Mouse (Mus musculus): Measurements from ENCODE around the gene Lgals3. TPM values are rescaled to one million over a fixed set of nuclear protein-coding genes. Genes with fewer than 3 reads are reported as not detected.

The Lgals3 gene
- polyA plus RNA-seq, 1 experiment from 2014 or later: 3.3 TPM

DNA sequence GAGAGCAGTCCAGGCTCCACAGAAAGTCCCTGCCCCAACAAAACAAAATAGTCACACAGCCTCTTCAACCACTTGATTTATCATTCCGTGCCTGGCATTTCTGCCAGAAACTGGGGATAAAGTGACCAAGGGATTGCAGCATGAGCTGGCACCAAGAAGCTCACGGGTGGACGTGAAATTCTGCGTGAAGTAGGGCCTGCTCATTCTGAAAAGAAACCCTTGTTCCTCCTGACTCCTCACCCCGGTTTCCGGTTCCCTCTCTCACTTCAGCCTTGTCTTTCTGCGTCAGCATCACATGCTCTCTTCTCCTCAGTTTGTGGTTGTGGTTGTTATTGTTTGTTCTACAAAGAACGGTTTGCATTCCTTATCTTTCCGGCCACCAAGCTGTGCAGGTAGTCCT, 5.7 kb upstream of the Lgals3 start:
- no peak overlapping the region for H3K4me2 ChIP-seq (replicated peaks)
- DNase-seq (ENCODE audit: low spot score): no peak
- no peak overlapping the region for H3K9ac ChIP-seq
- H3K36me3 ChIP-seq (replicated peaks; ENCODE audit: control insufficient read depth, insufficient read depth): no peaks in the 10 kb centered on the region
- 0 out of 2 replicates have a peak, but pooled peaks cover 3% of the 10 kb centered on the region for H3K4me1 ChIP-seq (replicated peaks; ENCODE audit: control insufficient read depth, insufficient read depth, low read length)
- no peaks in the 10 kb centered on the region for H3K27me3 ChIP-seq (ENCODE audit: control insufficient read depth, insufficient read depth, low read length)
- 90% methylated on average over 9 of the region's 9 CpGs for WGBS
- H3K27ac ChIP-seq: no peak overlapping the region
- no peak overlapping the region for H3K4me3 ChIP-seq (replicated peaks; ENCODE audit: low read length)
- no peak for ATAC-seq (ENCODE audit: low FRiP score)
- H3K9me3 ChIP-seq (ENCODE audit: control insufficient read depth, low read length): no peaks in the 10 kb centered on the region

- Histone ChIP-seq H3K27ac (no peak overlapping the region), H3K4me3 (replicated peaks; ENCODE audit: low read length) (no peak overlapping the region), H3K36me3 (replicated peaks; ENCODE audit: control insufficient read depth, insufficient read depth) (no peaks in the 10 kb centered on the region), H3K4me1 (replicated peaks; ENCODE audit: control insufficient read depth, insufficient read depth, low read length) (0 out of 2 replicates have a peak, but pooled peaks cover 3% of the 10 kb centered on the region), H3K9ac (no peak overlapping the region), H3K4me2 (replicated peaks) (peak overlapping the region; percentile 41), H3K27me3 (ENCODE audit: control insufficient read depth, insufficient read depth, low read length) (no peaks in the 10 kb centered on the region), H3K9me3 (ENCODE audit: control insufficient read depth, low read length) (no peaks in the 10 kb centered on the region)
- ATAC-seq (ENCODE audit: low FRiP score): no peak
- no peak for DNase-seq (ENCODE audit: low spot score)
- 39% methylated on average over 21 of the region's 21 CpGs for WGBS
These were observed 2.7 kb upstream of the Lgals3 start for GRCm38 (mm10) chr14:47364742-47365449.

- WGBS: 45% methylated on average over 7 of the region's 7 CpGs
- Histone ChIP-seq H3K9me3 (ENCODE audit: control insufficient read depth, low read length) (no peaks in the 10 kb centered on the region), H3K27me3 (ENCODE audit: control insufficient read depth, insufficient read depth, low read length) (no peaks in the 10 kb centered on the region), H3K27ac (peak overlapping the region; percentile 44; the same call in 1 of the 2 replicates), H3K36me3 (replicated peaks; ENCODE audit: control insufficient read depth, insufficient read depth) (no peaks in the 10 kb centered on the region), H3K4me3 (replicated peaks; ENCODE audit: low read length) (no peak overlapping the region), H3K9ac (no peak overlapping the region), H3K4me2 (replicated peaks) (no peak overlapping the region), H3K4me1 (replicated peaks; ENCODE audit: control insufficient read depth, insufficient read depth, low read length) (0 out of 2 replicates have a peak, but pooled peaks cover 3% of the 10 kb centered on the region)
- ATAC-seq (ENCODE audit: low FRiP score) (peak; percentile 65), DNase-seq (ENCODE audit: low spot score) (peak; percentile 56)
These were observed 650 bp upstream of the Lgals3 start for GRCm38 (mm10) chr14:47366881-47367321.

GRCm38 (mm10) chr14:47369741-47370140, 2.2 kb downstream of the Lgals3 start:
- H3K4me2 ChIP-seq (replicated peaks): no peak overlapping the region
- peaks cover 10% of the 10 kb centered on the region for H3K4me1 ChIP-seq (replicated peaks; ENCODE audit: control insufficient read depth, insufficient read depth, low read length)
- H3K4me3 ChIP-seq (replicated peaks; ENCODE audit: low read length): no peak overlapping the region
- H3K36me3 ChIP-seq (replicated peaks; ENCODE audit: control insufficient read depth, insufficient read depth): no peaks in the 10 kb centered on the region
- H3K27me3 ChIP-seq (ENCODE audit: control insufficient read depth, insufficient read depth, low read length): peaks cover 23% of the 10 kb centered on the region
- no peak overlapping the region for H3K9ac ChIP-seq
- H3K27ac ChIP-seq: no peak overlapping the region
- no peak for DNase-seq (ENCODE audit: low spot score)
- no peaks in the 10 kb centered on the region for H3K9me3 ChIP-seq (ENCODE audit: control insufficient read depth, low read length)
- WGBS: 91% methylated on average over 5 of the region's 5 CpGs
- no peak for ATAC-seq (ENCODE audit: low FRiP score)

DNA sequence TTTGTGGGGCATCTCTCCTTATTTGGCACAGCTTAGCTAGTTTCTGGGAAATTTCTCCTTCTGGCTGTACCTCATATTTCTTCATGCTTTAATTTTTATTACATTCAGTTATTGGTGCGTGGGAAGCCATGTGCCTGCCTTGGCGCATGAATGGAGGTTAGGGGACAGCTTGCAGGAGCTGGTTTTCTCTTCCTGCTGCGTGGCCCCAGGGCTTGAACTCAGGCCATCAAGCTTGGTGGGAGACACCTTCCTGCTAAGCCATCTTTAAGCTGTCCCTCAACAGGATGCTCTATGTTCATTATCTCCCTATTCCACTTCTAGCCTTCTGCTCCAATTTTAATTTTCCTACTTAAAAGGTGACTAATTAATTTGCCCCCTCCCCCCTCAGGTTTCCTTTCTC, 3.2 kb downstream of the Lgals3 start:
- Histone ChIP-seq H3K9me3 (ENCODE audit: control insufficient read depth, low read length) (no peaks in the 10 kb centered on the region), H3K4me1 (replicated peaks; ENCODE audit: control insufficient read depth, insufficient read depth, low read length) (peaks cover 8% of the 10 kb centered on the region), H3K27ac (no peak overlapping the region), H3K4me2 (replicated peaks) (no peak overlapping the region), H3K36me3 (replicated peaks; ENCODE audit: control insufficient read depth, insufficient read depth) (no peaks in the 10 kb centered on the region), H3K9ac (no peak overlapping the region), H3K4me3 (replicated peaks; ENCODE audit: low read length) (no peak overlapping the region), H3K27me3 (ENCODE audit: control insufficient read depth, insufficient read depth, low read length) (peaks cover 23% of the 10 kb centered on the region)
- WGBS: 86% methylated on average over 3 of the region's 3 CpGs
- DNase-seq (ENCODE audit: low spot score) (no peak), ATAC-seq (ENCODE audit: low FRiP score) (no peak)

DNA sequence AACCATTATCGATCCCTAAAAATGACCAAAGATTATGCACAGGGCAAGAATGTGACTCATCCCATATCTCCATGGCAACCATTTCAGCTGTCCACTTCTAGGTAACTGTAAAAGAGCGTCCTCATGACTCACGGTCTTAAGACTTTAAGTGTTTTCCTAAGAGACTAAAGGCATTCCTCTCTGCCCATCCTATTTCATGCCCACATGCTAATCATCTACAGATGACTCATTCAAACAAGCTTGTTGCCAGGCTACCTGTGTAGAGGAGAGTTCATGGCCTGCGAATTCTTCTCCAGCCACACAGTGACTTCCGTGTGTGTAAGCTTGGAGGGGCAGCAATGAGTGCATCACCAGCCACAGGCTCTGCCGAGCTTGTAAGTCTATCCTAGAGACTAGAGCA, 4.1 kb downstream of the Lgals3 start:
- peaks cover 23% of the 10 kb centered on the region for H3K27me3 ChIP-seq (ENCODE audit: control insufficient read depth, insufficient read depth, low read length)
- ATAC-seq (ENCODE audit: low FRiP score) (no peak), DNase-seq (ENCODE audit: low spot score) (no peak)
- no peaks in the 10 kb centered on the region for H3K36me3 ChIP-seq (replicated peaks; ENCODE audit: control insufficient read depth, insufficient read depth)
- no peak overlapping the region for H3K4me3 ChIP-seq (replicated peaks; ENCODE audit: low read length)
- H3K9ac ChIP-seq: no peak overlapping the region
- H3K4me1 ChIP-seq (replicated peaks; ENCODE audit: control insufficient read depth, insufficient read depth, low read length): peaks cover 8% of the 10 kb centered on the region
- H3K9me3 ChIP-seq (ENCODE audit: control insufficient read depth, low read length): no peaks in the 10 kb centered on the region
- WGBS: 72% methylated on average over 6 of the region's 6 CpGs
- no peak overlapping the region for H3K4me2 ChIP-seq (replicated peaks)
- H3K27ac ChIP-seq: no peak overlapping the region

GRCm38 (mm10) chr14:47373728-47374678, 6.5 kb downstream of the Lgals3 start:
- Histone ChIP-seq H3K27me3 (ENCODE audit: control insufficient read depth, insufficient read depth, low read length) (peaks cover 23% of the 10 kb centered on the region), H3K4me2 (replicated peaks) (peak overlapping the region; percentile 48), H3K36me3 (replicated peaks; ENCODE audit: control insufficient read depth, insufficient read depth) (no peaks in the 10 kb centered on the region), H3K9ac (0 out of 2 replicates have a peak overlapping the region, but pooled peaks have one; percentile 2), H3K4me1 (replicated peaks; ENCODE audit: control insufficient read depth, insufficient read depth, low read length) (peaks cover 8% of the 10 kb centered on the region), H3K9me3 (ENCODE audit: control insufficient read depth, low read length) (no peaks in the 10 kb centered on the region), H3K27ac (no peak overlapping the region), H3K4me3 (replicated peaks; ENCODE audit: low read length) (peak overlapping the region; percentile 23)
- DNase-seq (ENCODE audit: low spot score) (no peak), ATAC-seq (ENCODE audit: low FRiP score) (peak; percentile 46; the same call in 1 of the 2 replicates)
- WGBS: 16% methylated on average over 49 of the region's 49 CpGs

GRCm38 (mm10) chr14:47376526-47376925, 9.0 kb downstream of the Lgals3 start:
- Histone ChIP-seq H3K4me1 (replicated peaks; ENCODE audit: control insufficient read depth, insufficient read depth, low read length) (peaks cover 8% of the 10 kb centered on the region), H3K36me3 (replicated peaks; ENCODE audit: control insufficient read depth, insufficient read depth) (no peaks in the 10 kb centered on the region), H3K27me3 (ENCODE audit: control insufficient read depth, insufficient read depth, low read length) (peaks cover 23% of the 10 kb centered on the region), H3K4me3 (replicated peaks; ENCODE audit: low read length) (no peak overlapping the region), H3K27ac (no peak overlapping the region), H3K9me3 (ENCODE audit: control insufficient read depth, low read length) (no peaks in the 10 kb centered on the region), H3K4me2 (replicated peaks) (no peak overlapping the region), H3K9ac (no peak overlapping the region)
- DNase-seq (ENCODE audit: low spot score) (no peak), ATAC-seq (ENCODE audit: low FRiP score) (no peak)
- 85% methylated on average over 2 of the region's 2 CpGs for WGBS

DNA sequence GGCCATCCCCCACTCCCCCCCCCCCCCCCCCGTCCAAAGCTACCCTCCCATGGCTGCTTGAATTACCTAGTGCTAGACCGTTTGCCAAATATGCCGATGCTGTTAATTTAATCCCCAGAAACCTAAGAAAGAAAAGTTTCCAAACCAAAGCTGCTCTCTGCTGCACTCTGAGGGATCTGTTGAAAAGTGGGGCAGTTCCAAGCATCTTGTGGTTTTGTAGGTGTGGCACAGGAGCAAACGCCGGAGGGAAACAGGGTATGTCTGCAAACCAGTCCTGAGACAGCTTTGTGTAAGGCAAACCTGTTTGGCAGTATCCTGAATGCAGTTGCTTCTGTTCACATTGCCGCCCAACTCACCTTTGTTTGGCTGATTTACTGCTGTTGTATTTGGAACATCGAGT, 10.8 kb downstream of the Lgals3 start:
- ATAC-seq (ENCODE audit: low FRiP score) (no peak), DNase-seq (ENCODE audit: low spot score) (no peak)
- Histone ChIP-seq H3K9me3 (ENCODE audit: control insufficient read depth, low read length) (no peaks in the 10 kb centered on the region), H3K27me3 (ENCODE audit: control insufficient read depth, insufficient read depth, low read length) (peaks cover 14% of the 10 kb centered on the region), H3K4me1 (replicated peaks; ENCODE audit: control insufficient read depth, insufficient read depth, low read length) (peaks cover 8% of the 10 kb centered on the region), H3K36me3 (replicated peaks; ENCODE audit: control insufficient read depth, insufficient read depth) (no peaks in the 10 kb centered on the region), H3K27ac (no peak overlapping the region), H3K4me2 (replicated peaks) (no peak overlapping the region), H3K4me3 (replicated peaks; ENCODE audit: low read length) (no peak overlapping the region), H3K9ac (no peak overlapping the region)
- whole genome bisulfite sequencing: 87% methylated on average over 7 of the region's 7 CpGs
